Mouse (Mus musculus) left cerebral cortex, adult 6 months (tissue): ENCODE results near the gene Gm3376. TPM values are rescaled to one million over a fixed set of nuclear protein-coding genes. Genes with fewer than 3 reads are reported as not detected.

ENCODE experiments used
- long read RNA-seq, 2 experiments: library from polyadenylated mRNA; unstranded; transcript quantifications; one replicate each; pipeline ENCODE4 v2.0.0; 2019 to 2020
- polyA plus RNA-seq: library from polyadenylated mRNA; unstranded; fragments of <200 nt; fragmentation: Nextera tagmentation; gene quantifications from 2 replicates; pipeline ENCODE4 v1.2.3, GENCODE M21; 2021

Gm3376 gene
- not detected in 2 replicates for polyA plus RNA-seq
- long read RNA-seq, experiment 1 = 0 reads
- long read RNA-seq, experiment 2 = 0 reads

GRCm38 (mm10) chrY:3771373-3771772 lies at the start of gene Gm3376:
Gene Gm3376 (plus strand): TSS chrY:3771673.

